Mouse (Mus musculus) G1E-ER4 (cell line): ENCODE data around the gene F2. TPM values are rescaled to one million over a fixed set of nuclear protein-coding genes. Genes with fewer than 3 reads are reported as not detected.

ENCODE experiments used
- GATA1 ChIP-seq: IDR thresholded peaks from one replicate; pipeline ENCODE4 v1.8.0; 2012; ENCODE audit warnings: low read length, inconsistent platforms
- polyA plus RNA-seq: library from polyadenylated mRNA; stranded (reverse); fragments of >175 nt; gene quantifications from 2 replicates; pipeline ENCODE4 v1.2.3, GENCODE M21; 2012

F2 gene
- not detected in 2 replicates for polyA plus RNA-seq

DNA sequence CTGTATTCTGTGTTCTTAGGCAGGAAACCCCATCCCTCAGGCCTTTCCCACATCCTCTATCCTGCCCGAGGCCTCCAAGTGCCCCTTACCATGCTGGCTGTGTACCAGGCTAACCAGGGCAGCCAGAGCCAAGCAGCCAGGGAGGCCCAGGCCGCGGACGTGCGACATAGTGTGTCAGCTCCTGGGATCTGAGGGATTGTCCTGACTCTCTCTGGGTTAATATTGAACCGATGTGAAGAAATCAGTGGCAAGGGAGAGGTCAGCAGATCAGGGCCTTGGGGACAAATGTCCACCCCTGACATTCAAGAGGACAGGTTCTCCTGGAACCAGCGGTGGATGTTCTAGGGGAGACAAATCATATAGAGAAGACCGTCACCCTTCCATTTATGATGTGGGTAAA lies at the start of gene F2:
Gene F2 (minus strand): TSS at position 186 of the 400 bp plus-strand sequence.
- TF ChIP-seq GATA1: no peak

DNA sequence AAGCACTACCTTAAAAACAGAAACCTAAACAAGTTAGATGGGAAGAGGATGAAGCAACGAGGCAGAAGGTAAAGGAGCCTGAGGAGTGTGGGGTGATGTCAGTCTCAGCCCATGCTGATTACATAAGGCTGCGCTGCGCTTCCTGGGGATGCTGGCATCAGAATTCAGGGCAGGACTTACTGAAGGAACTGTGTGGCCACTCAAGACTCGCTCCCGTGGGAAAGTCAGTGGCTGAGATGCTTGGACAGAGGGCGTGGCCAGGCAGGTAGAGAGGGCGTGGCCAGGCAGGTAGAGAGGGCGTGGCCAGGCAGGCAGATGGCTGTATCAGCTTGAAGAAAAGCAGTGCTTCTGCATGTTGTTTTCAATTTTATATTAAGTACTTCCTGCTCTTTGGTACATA lies 47.7 kb upstream of the F2 start:
- TF ChIP-seq GATA1: no peak

DNA sequence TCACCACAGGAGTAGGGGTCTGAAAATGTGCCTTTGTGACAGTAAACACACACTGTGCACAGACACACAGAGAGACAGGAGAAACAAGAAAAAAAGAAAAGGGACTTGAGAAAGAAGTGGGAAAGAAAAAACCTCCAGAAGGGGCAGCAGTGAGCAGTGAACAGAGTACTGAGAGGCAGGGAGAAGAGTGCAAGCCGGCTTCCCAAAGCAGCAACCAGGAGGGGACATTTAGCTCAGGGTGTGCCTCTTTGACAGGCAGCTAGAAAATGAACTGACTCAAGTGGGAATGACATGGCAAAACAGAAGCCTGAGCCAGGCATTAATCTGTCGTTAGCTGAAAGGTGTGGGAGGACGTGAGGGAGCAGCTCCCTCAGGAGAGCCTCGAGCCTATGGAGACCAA lies 46.6 kb upstream of the F2 start:
- no peak for TF ChIP-seq GATA1

DNA sequence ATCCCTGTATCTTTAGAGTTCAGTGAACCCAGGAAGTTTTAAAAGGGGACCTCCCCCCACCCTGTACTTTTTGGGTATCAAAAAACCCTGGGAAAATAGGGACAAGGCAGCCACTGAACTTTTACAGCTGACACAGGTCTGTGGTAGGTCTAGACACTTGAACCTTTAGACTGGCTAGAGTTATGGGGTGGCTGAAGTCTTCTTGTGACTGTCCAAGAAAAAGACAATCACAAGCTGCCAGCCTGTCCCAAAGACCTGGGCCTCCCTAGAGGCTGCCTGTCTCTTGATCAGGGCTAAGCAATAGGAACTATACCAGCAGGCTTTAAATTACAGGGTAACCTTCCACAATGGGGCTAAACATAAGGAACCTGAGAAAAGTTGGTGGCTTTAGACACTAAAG lies 40.7 kb upstream of the F2 start:
- TF ChIP-seq GATA1: no peak

DNA sequence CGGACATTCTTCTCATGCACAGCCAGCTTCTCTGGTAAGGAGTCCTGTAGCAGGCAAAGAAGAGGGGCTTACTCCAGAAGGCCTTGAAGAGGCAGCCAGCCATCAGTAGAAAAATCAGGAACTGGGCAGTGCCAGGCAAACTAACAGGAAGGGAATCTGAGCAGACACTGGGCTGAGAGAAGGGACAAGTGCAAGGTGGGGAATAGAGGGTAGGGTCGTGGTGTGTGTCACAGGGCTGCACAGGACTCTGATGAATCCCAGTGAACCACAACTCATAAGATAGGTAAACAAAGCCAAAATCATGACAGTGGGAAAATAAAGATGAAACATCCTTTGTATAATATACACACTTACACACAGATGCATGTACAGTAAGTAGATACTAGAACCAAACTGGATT lies 40.2 kb upstream of the F2 start:
- no peak for TF ChIP-seq GATA1

DNA sequence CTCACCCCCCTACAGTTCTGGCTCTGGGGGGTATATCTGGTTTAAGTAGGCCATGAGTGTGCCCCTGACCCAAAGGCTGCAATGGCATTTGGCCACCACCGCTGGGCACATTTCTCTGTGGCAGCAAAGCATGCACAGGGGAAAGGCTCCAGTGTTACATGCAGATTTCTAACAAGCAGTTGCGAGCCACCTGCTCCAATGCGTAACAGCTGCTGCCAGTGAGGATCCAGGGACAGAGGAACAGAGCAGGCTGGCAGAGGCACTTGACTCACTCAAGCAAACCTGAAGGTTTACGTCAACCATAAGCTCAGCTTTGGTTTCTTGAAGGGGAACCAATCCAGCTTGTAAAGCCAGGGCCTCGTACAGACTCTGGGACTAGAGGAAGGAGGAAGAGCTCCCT lies 38.7 kb upstream of the F2 start:
- TF ChIP-seq GATA1: no peak

DNA sequence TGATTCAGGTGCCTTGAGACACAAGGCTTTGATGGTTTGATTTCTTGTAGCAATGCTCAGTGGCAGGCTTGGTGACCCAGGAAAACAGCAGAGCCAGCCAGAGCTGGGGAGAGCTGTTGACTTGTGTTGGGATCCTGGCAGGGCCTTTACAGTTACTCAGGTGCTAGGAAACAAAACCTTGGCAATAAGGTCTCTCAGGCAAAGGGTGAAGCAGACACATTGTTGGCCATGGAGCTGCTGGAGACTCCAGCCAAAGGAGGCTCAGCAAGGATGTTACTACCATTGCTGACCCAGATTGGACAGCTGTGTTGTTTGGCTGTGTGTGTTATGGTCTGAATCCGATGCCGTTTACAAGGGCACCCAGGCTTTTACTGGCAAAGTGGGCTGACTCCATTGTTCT lies 37.4 kb upstream of the F2 start:
- TF ChIP-seq GATA1: no peak

DNA sequence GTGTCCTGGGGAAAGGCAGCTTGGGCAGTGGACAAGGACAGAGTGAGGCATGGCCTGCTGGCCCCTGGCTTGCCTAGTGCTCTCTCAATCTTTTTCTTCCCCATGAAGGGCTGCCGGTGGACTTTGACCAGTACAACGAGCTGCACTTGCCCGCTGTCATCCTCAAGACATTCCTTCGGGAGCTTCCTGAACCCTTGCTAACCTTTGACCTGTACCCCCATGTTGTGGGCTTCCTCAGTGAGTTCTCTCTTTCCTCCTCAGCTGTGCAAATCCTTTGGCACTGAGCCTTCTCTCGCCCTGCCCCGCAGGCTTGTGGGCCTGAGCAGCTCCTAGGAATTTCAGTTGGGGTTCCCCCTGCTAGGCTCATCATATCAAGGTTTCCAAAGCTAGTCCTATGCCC lies 33.8 kb upstream of the F2 start:
- TF ChIP-seq GATA1: no peak

DNA sequence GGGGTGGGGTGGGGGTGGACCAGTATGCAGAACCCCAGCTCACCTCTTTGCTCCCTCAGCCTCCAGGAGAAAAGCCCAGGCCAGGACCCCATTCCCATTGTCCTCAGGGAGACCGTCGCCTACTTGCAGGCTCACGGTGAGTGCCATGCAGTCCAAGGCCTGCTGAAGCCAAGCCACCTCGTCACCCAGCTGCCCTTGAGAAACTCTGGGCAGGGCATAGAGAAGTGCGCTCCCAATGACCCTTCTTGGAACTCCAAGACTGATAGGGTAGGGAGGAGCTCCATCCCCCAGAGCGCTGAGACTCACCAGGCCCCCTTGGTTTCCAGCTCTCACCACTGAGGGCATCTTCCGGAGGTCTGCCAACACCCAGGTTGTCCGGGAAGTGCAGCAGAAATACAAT lies 33.1 kb upstream of the F2 start:
- TF ChIP-seq GATA1: no peak

DNA sequence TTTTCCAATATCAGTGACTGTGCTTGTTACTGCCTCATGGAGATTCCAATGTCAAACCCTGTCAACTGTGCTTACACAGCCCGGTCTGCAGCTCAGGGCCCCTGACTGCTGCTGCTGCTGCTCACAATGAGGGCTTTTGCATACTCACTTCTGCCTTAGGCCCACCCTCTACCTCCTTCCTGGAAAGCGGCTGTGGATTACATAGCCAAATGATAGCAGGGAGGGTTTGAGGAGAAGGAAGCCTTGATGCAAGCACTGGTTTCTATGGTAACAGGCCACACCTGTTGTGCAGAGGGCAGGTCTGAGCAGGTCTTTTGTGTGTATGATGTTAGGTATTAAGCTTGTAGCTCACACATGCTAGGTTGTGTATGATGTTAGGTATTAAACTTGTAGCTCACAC lies 31.5 kb upstream of the F2 start:
- no peak for TF ChIP-seq GATA1

DNA sequence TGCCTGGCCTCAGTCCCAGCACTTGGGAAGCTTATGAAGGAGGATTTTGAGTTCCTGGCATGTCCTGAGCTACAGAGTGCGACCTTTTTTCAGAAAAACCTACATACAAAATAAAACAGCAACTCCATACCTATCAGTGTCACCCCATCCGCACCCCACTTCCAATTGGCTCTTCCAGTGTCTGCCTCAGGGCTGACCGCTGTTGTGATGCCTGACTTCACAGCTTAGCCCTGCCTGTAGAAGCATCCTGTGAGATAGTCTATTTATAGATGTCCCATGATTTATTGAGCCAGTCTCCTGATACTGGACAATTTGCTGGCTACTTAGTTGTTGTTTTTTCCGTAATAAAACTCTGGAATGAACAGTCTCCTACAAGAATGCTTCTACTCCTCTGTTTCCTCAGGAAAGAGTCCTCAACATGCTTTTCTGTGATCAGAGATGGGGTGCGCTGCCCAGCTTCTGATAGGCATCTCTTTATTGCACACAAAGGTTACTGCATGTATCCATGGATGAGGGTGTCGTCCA lies 30.2 kb upstream of the F2 start:
- no peak for TF ChIP-seq GATA1

DNA sequence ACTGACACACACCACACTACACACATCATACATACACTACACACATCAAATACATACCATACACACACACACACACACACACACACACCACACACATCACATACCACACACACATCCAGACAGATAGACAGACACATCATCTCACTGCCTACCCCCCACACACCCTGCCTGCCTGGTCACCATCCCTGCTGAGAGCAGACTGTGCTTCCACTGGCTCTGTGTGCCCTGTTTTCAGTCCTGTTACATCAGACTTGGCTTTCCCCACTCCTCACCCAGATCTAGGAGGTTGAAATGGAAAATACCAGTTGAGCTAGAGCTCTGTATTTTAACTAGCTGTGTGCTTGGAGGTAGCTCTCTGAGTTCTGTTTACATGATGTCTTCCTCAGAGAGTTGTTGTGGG lies 28.6 kb upstream of the F2 start:
- no peak for TF ChIP-seq GATA1

DNA sequence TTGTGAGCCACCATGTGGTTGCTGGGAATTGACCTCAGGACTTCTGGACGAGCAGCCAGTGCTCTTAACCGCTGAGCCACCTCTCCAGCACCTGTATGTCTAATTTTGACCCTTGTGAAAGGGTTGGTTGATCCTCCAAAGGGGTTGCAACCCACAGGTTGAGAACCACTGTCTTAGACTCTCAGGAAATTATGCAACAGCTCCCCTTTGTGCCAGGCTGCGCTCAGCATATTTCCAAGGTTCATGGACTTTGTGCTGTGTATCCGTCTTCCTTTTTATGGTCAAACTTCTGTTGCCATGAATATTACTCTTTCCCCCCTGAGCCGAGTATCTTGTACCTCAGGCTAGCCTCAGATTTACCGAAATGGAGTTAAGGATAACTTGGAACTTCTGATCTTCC lies 24.8 kb upstream of the F2 start:
- no peak for TF ChIP-seq GATA1

DNA sequence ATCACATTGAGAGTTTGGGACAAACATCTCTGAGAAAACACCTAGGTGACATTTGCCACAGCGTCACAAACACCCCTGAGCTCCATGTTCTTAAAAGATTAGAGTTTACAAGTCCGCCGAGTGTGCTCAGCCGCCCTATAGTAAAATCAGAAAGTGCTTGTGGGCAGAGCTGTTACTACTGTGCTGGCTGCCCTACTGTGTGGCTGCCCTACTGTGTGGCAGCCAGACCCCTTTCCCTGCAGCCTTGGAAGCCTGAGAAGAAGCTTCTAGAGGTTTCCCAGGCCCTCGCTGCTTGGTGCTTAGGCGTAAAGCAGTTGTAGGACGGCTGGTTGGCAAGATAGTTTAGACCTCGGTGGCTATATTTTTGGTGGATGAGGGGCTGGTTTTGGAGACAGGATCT lies 23.4 kb upstream of the F2 start:
- TF ChIP-seq GATA1: no peak

DNA sequence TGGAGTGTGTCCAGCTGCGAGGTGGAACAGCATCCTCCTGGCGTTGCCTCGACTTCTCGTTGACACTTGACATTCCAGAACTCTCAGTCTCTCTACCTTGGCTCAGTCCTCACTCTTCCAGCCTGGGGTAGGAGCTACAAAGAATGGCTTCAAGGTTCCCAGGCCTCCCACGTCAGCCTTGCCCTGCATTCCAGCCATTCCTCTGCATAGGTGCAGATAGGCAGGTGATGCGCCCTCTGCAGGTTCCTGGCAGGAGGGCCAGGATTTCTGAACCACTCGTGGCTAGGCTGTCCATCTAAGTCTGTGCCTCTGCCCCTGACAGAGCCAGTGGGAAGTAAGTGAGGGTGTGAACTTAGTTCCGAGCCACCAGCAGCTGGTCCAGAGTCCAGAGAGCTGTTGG lies 20.6 kb upstream of the F2 start:
- TF ChIP-seq GATA1: no peak

DNA sequence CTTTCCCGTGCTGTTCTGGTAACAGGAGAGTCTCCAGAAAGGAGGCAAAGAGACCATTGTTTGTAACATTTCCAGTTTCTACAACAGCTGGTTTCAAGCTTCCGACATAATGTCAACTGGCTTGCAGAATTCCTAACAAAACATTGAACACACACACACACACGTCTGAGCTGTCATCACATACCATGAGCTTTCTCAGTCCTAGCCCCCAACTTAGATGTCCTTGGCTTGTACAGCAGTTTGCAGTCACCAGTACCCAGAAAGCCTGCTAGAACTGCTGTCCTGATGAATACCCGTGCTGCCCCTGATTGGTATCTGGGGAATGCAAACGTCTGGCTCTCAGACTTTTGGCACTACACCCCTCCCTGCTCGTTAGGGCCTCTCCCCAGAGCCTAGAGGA lies 19.6 kb upstream of the F2 start:
- TF ChIP-seq GATA1: no peak

DNA sequence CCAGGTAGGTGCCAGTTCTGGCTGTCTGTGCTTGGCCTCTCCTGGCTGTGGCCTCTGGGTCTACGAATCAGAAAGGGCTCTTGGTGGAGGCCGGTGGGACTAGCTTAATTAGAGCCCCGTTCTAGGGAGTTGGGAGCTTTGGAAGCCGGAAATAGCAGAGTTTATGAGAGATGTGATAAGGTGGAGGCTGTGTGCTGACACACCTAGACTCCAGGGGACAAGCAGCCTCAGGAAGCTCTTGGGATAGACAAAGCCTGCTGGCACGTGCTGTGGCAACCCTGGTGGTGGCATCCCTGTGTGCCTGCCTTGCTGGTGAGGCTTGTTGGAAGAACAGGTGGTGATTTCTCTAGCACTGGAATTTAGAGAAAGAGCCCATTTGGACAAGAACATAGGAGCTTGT lies 19.2 kb upstream of the F2 start:
- TF ChIP-seq GATA1: no peak

DNA sequence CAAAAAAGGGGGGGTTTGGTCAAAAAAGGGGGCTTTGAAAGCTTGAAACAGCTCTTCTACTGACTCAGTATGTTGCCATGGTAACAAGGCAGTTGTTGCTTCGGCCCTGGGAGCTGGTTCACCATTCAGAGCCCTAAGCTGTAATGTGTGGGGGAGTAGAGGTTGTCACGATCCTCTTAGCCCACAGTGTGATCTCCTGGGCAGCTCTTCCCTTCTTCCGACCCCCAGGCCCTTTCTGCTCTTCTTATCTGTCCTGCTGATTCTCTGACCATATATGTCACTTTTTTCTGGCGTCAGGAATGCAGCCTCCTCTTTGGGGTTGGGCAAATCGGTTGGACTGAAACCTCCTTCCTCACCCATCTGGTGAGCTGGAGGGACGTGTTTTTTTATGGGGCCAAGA lies 16.6 kb upstream of the F2 start:
- TF ChIP-seq GATA1: no peak
